Mouse (Mus musculus) ES-Bruce4 (cell line): Measurements from ENCODE around the gene Hdac4. TPM values are rescaled to one million over a fixed set of nuclear protein-coding genes. Genes with fewer than 3 reads are reported as not detected.

Source experiments
- H3K27ac ChIP-seq: 2 replicates; pipeline ENCODE4 v1.5.1; 2012; ENCODE audit warnings: low read length, inconsistent platforms; ENCODE audit not compliant: insufficient read depth
- H3K27me3 ChIP-seq: 2 replicates; pipeline ENCODE4 v1.6.1; 2012; ENCODE audit warnings: mild to moderate bottlenecking, low read length, inconsistent platforms; ENCODE audit not compliant: control insufficient read depth, poor library complexity, insufficient read depth, severe bottlenecking
- H3K36me3 ChIP-seq: 2 replicates; pipeline ENCODE4 v1.6.1; 2012; ENCODE audit warnings: inconsistent platforms, mild to moderate bottlenecking, low read length, moderate library complexity; ENCODE audit not compliant: control insufficient read depth, poor library complexity, insufficient read depth, severe bottlenecking
- H3K4me1 ChIP-seq: one replicate; pipeline ENCODE4 v1.8.1; 2011; ENCODE audit warnings: low read length; ENCODE audit not compliant: control insufficient read depth, insufficient read depth
- H3K4me3 ChIP-seq: 2 replicates; pipeline ENCODE4 v1.5.1; 2011; ENCODE audit warnings: low read depth, mild to moderate bottlenecking, low read length
- H3K9ac ChIP-seq: 2 replicates; pipeline ENCODE4 v1.6.1; 2012; ENCODE audit warnings: low read depth, mild to moderate bottlenecking, inconsistent platforms; ENCODE audit not compliant: poor library complexity, severe bottlenecking
- H3K9me3 ChIP-seq: replicated peaks from 2 replicates; pipeline ENCODE4 v1.6.1; 2012; ENCODE audit warnings: mild to moderate bottlenecking, low read length, inconsistent platforms; ENCODE audit not compliant: control insufficient read depth, poor library complexity, insufficient read depth, severe bottlenecking
- CTCF ChIP-seq: IDR thresholded peaks from one replicate; pipeline ENCODE4 v1.8.1; 2011; ENCODE audit warnings: low read depth, low read length
- EP300 ChIP-seq: IDR thresholded peaks from 2 replicates; pipeline ENCODE4 v1.6.1; 2011; ENCODE audit warnings: low read depth, low read length; ENCODE audit not compliant: insufficient read depth
- POLR2A ChIP-seq: IDR thresholded peaks from one replicate; pipeline ENCODE4 v1.8.1; 2011; ENCODE audit warnings: low read length; ENCODE audit not compliant: insufficient read depth
- polyA plus RNA-seq: library from polyadenylated mRNA; stranded (reverse); fragments of >200 nt; gene quantifications from 2 replicates; pipeline ENCODE4 v1.2.4, GENCODE M21; 2011; ENCODE audit warnings: low read depth; ENCODE audit not compliant: missing spikeins, insufficient read depth, insufficient read length

Hdac4 gene
- polyA plus RNA-seq, 1 experiment, result 27.5 TPM

DNA sequence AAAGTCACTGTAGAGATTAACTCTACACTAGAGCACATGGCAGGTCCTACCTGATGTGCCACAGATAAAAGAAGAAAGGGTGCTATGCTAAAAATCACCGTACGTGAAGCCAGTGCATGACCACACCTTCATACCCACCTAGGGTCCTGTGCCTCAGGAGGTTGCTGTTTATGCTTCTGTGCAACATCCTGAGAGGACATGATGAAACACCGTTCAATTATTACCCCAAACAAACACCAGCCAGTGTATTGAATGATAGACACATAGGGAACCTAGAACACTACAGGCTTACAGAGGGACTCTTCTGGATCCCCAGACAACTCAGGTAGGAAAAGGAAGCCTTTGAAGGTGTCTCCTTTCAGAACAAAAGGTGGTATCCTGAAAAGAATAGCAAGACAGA lies 120.8 kb downstream of the Hdac4 start:
- no peak overlapping the region for H3K4me3 ChIP-seq
- H3K27ac ChIP-seq, result no peak overlapping the region
- TF ChIP-seq CTCF (no peak), POLR2A (no peak), EP300 (no peak)
- H3K9ac ChIP-seq, result no peak overlapping the region
- H3K36me3 ChIP-seq, result no peaks in the 10 kb centered on the region
- no peaks in the 10 kb centered on the region for H3K27me3 ChIP-seq
- no peaks in the 10 kb centered on the region for H3K9me3 ChIP-seq
- no peaks in the 10 kb centered on the region for H3K4me1 ChIP-seq

DNA sequence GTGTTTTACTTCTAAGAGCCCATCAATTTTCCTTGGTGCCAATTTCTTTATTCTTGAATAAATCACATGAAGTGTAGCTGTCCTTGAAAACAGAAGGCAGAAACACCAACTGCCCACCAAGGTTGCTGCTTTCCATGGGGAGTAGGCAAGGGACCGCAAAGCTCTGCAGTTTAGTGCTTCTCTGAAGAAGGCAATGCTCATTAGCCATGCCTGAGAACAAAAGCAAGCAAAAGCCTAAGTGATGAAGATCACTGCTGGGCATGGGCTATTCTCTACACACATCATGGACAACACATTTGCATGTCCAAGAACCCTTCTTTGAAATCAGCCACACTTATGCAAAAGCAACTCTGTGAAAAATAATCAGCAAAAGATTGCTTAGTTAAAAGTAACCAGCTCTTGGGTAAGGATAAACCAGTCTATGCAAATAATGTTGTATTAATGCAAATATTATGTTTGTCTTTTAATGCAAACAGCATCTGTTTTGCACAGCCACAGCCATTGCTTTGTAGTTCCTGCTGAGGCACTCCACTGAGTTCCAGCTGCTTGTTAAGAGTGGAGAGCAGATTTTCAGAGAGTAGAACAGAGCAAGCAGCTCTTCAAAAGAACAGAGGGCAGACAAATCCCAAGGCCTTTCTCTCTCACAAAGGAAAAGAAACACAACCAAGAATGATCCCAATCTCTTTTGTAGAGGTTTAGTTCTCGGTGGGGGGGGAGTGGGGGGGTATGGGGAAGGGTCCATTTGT lies 125.4 kb downstream of the Hdac4 start:
- Histone ChIP-seq H3K27ac (no peak overlapping the region), H3K9me3 (no peaks in the 10 kb centered on the region), H3K27me3 (no peaks in the 10 kb centered on the region), H3K4me1 (no peaks in the 10 kb centered on the region), H3K9ac (no peak overlapping the region), H3K4me3 (no peak overlapping the region), H3K36me3 (no peaks in the 10 kb centered on the region)
- no peak for TF ChIP-seq CTCF
- no peak for TF ChIP-seq EP300
- TF ChIP-seq POLR2A, result no peak

DNA sequence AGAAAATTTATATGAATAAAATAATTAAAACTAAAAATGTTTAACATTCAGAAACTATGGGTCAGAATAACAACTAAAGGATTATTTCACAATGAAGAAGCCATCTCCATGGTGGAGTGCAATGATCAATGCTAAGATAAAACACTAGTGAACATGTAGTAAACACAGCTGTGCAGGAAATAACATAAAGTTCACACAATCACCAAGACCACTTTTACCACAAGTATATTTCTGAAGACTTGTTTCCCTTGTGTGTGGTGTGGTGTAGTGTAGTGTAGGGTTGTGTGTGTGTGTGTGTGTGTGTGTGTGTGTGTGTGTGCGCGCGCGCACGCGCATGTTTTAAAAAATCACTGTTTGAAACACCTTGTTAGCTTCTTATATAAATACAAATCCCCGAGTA lies 126.0 kb downstream of the Hdac4 start:
- Histone ChIP-seq H3K4me1 (peaks cover 2% of the 10 kb centered on the region), H3K9me3 (no peaks in the 10 kb centered on the region)

DNA sequence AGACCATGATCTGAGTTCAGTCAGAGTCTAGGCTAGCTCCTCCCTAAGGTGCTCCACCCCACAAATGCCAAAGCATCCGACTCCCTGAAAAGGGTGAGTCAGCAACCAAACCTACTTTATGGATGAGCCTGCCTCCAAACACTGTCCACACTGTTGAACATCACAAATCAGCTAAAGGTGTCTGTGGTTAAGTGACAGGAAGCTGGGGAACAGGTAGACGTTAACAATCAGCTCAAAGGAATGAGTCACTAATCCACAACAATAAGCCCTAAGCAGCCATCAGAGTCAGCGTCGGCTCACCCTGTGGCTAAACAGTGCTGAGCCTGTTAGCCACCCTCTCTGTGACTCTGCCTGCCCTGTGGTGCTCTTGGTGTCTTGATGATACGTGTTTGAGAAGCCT lies 131.2 kb downstream of the Hdac4 start:
- H3K4me3 ChIP-seq, result no peak overlapping the region
- TF ChIP-seq CTCF (no peak), EP300 (no peak), POLR2A (no peak)
- no peaks in the 10 kb centered on the region for H3K27me3 ChIP-seq
- no peak overlapping the region for H3K9ac ChIP-seq
- H3K9me3 ChIP-seq, result no peaks in the 10 kb centered on the region
- peaks cover 3% of the 10 kb centered on the region for H3K4me1 ChIP-seq
- H3K27ac ChIP-seq, result no peak overlapping the region
- H3K36me3 ChIP-seq, result no peaks in the 10 kb centered on the region

More for the DNA sequence above, 126.0 kb downstream of the Hdac4 start:
- Histone ChIP-seq H3K36me3 (no peaks in the 10 kb centered on the region), H3K4me3 (no peak overlapping the region), H3K27ac (no peak overlapping the region), H3K9ac (no peak overlapping the region), H3K27me3 (no peaks in the 10 kb centered on the region)
- TF ChIP-seq CTCF, result no peak
- no peak for TF ChIP-seq EP300
- TF ChIP-seq POLR2A, result no peak

DNA sequence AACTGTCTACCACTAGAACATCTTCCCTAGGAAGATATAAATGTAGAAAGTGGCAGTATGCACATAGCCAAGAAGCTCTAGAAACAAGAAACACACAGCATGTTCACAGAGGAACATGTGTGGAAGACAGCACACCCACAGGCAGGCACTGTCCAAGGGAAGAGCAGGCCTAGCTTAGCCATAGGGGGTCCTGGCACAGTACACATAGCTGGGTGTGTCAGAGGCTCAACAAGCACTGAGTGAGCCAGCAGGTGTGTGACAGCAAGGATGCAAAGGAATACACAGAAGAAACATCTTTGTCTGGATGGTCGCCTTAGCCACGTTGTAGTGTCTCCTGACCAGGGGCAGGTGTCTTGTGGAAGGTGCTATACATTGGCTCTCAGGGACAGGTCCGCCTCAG lies 132.2 kb downstream of the Hdac4 start:
- no peak overlapping the region for H3K27ac ChIP-seq
- H3K9ac ChIP-seq, result no peak overlapping the region
- no peaks in the 10 kb centered on the region for H3K36me3 ChIP-seq
- H3K4me3 ChIP-seq, result no peak overlapping the region
- peaks cover 3% of the 10 kb centered on the region for H3K4me1 ChIP-seq
- TF ChIP-seq CTCF (no peak), EP300 (no peak), POLR2A (no peak)
- no peaks in the 10 kb centered on the region for H3K27me3 ChIP-seq
- H3K9me3 ChIP-seq, result no peaks in the 10 kb centered on the region

DNA sequence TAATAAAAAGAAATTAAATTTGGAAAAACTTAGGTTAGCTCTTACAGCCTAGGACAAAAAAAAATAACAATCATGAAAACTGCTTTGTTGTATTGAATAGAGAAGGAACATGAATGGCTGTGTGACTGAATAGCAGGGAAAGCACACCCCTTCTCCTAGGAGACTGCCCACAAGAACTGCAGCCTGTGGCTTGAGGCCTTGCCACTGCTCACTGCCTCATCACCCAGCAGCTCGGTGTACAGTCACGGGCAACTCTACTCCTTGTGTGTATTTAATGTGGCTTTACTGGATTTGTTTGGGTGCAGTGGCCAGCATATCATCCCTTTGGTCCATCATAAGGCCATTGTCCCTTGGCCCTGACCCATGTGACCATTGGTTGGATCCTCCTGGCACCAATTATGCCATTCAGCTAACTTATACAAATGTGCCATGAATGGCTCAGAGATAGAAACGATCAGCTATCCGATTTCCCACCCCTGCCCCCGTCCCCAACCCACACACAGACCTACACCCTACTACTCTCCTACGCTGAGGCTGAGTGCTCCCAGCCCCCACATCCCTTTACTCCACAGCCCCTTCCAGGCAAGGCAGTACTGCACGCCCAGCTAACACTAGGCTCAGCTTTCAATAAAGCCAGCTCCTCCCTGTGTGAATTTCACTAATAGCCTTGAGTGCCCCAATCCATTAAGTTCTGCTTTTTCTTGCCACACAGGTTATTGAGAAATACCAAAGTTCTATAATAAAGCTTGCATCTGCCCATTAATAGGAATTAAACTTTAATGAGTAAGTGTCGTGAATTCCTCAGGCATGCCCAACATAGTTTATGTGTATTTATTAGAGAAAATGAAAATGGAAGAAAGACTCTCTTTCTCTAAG lies 134.1 kb downstream of the Hdac4 start:
- no peak for TF ChIP-seq EP300
- TF ChIP-seq POLR2A, result no peak
- Histone ChIP-seq H3K27me3 (no peaks in the 10 kb centered on the region), H3K9ac (no peak overlapping the region), H3K9me3 (no peaks in the 10 kb centered on the region), H3K4me3 (no peak overlapping the region), H3K27ac (no peak overlapping the region), H3K36me3 (0 out of 2 replicates have a peak, but pooled peaks cover 2% of the 10 kb centered on the region), H3K4me1 (peaks cover 3% of the 10 kb centered on the region)
